Mouse (Mus musculus) liver, embryonic 12.5 days (tissue): ENCODE results near the gene Syne3. TPM values are rescaled to one million over a fixed set of nuclear protein-coding genes. Genes with fewer than 3 reads are reported as not detected.

ENCODE experiments used
- ATAC-seq: fragments of 200-750 bp; cut with Nextera tagmentation; 2 replicates; pipeline ENCODE4 v1.8.0; 2017; ENCODE audit warnings: moderate number of reproducible peaks, mild to moderate bottlenecking, moderate library complexity
- H3K27ac ChIP-seq: fragments of 300-500 bp; sonication (generic); 2 replicates; pipeline ENCODE4 v1.5.1; 2016; ENCODE audit warnings: mild to moderate bottlenecking
- H3K27me3 ChIP-seq: fragments of 300-500 bp; sonication (generic); replicated peaks from 2 replicates; pipeline ENCODE4 v1.6.1; 2016; ENCODE audit warnings: mild to moderate bottlenecking, moderate library complexity
- H3K36me3 ChIP-seq: fragments of 300-500 bp; sonication (generic); 2 replicates; pipeline ENCODE4 v1.6.1; 2016; ENCODE audit warnings: mild to moderate bottlenecking, moderate library complexity
- H3K4me1 ChIP-seq: fragments of 300-500 bp; sonication (generic); 2 replicates; pipeline ENCODE4 v1.6.1; 2016
- H3K4me2 ChIP-seq: fragments of 300-500 bp; sonication (generic); 2 replicates; pipeline ENCODE4 v1.6.1; 2016; ENCODE audit warnings: mild to moderate bottlenecking, moderate library complexity
- H3K4me3 ChIP-seq: fragments of 300-500 bp; sonication (generic); 2 replicates; pipeline ENCODE4 v1.5.1; 2016; ENCODE audit warnings: mild to moderate bottlenecking, moderate library complexity
- H3K9ac ChIP-seq: fragments of 300-500 bp; sonication (generic); 2 replicates; pipeline ENCODE4 v1.6.1; 2016; ENCODE audit warnings: mild to moderate bottlenecking, moderate library complexity
- H3K9me3 ChIP-seq: fragments of 300-500 bp; sonication (generic); replicated peaks from 2 replicates; pipeline ENCODE4 v1.6.1; 2016; ENCODE audit warnings: mild to moderate bottlenecking, moderate library complexity
- WGBS: fragments of 180-500 bp; shearing (Covaris S2); methylation state at CpG from one replicate; pipeline ENCODE4 v1.1.7; 2016; ENCODE audit not compliant: insufficient replicate concordance; 5-methylcytosine and 5-hydroxymethylcytosine counted together
- polyA plus RNA-seq: library from polyadenylated mRNA; unstranded; fragments of >200 nt; fragmentation: Nextera tagmentation; extraction: Ambion mirVana; gene quantifications from 2 replicates; pipeline ENCODE4 v1.2.1, GENCODE M21; 2016

The Syne3 gene
- 2.1 and 2.5 TPM in 2 replicates for polyA plus RNA-seq

DNA sequence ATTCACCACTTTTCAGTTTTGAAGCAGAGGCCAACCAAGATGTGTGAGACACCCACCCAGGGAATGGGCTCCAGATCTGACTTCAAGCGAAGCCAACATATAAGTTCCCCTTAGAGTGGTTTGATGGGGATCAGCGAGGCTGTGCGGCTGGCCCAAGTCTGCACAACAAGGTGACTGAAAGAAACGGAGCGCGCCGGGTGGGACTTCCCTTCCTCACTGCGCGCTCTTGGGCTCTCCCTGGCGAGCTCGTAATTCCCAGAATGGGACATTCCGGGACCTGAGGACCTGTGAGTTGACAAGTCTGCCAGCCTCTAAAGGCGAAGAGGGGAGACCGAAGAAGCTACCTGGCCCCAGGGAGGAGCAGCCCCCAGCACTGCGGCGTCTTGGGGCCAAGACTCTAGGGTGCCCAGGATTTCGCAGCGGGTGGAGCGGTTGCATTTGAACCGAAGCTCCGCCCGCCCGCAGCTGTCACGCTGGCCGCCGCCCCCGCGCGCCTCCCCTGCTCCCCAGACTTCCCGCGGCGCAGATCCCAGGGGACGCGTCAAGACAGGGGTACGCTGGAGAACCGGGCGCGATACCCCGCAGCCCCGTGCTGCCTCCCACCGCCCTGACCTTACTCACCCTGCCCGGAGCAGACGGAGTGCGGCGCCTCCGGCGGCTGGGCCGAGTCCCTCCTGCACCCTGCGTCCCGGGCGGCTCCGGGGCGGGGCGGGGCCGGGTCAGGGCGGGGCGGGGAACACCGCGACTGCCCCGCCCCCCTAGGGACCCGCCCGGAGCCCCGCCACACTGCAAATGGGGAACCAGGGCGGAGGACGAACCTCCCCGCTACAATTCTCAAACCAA lies at the start of gene Syne3:
Syne3 (minus strand) TSS at position 440 of the 843 bp plus-strand sequence.
- H3K27me3 ChIP-seq = 0 out of 2 replicates have a peak, but pooled peaks cover 5% of the 10 kb centered on the region
- H3K36me3 ChIP-seq = no peaks in the 10 kb centered on the region
- H3K4me1 ChIP-seq = peaks cover 87% of the 10 kb centered on the region
- H3K9me3 ChIP-seq = no peaks in the 10 kb centered on the region
- peak within 1 kb of the TSS; percentile 82 for H3K9ac ChIP-seq
- H3K4me3 ChIP-seq = peak within 1 kb of the TSS; percentile 75
- H3K27ac ChIP-seq = peak within 1 kb of the TSS; percentile 94
- peak within 1 kb of the TSS; percentile 73 for H3K4me2 ChIP-seq
- ATAC-seq = peak; percentile 91
- under 1% methylated on average over 53 of the region's 66 CpGs for WGBS

DNA sequence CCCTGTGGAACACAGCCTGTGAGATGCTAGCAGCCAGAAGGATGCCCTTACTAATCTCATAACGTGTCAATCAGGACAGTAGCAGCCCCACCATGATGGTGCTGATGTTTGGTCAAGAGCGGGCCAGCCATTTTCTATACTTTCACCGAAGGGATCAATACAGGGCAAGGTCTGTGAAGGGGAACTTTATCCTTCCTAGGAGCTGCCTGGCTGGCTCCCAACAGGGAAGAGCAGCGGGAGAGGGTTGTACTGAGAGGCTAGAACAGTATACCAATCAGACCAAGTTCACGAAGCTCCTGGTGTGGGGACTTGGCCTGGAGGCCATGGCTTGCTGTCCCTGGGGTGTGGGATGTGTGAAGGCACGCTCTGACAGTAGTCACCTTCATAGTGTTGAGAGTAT lies 45.7 kb upstream of the Syne3 start:
- H3K9me3 ChIP-seq = no peaks in the 10 kb centered on the region
- no peaks in the 10 kb centered on the region for H3K27me3 ChIP-seq
- no peak overlapping the region for H3K9ac ChIP-seq
- H3K36me3 ChIP-seq = peaks cover 11% of the 10 kb centered on the region
- no peak overlapping the region for H3K4me3 ChIP-seq
- H3K27ac ChIP-seq = 0 out of 2 replicates have a peak overlapping the region, but pooled peaks have one; percentile 16
- no peak overlapping the region for H3K4me2 ChIP-seq
- 68% methylated on average over 6 of the region's 6 CpGs for WGBS
- no peaks in the 10 kb centered on the region; the same call in 1 of the 2 replicates for H3K4me1 ChIP-seq
- no peak for ATAC-seq

DNA sequence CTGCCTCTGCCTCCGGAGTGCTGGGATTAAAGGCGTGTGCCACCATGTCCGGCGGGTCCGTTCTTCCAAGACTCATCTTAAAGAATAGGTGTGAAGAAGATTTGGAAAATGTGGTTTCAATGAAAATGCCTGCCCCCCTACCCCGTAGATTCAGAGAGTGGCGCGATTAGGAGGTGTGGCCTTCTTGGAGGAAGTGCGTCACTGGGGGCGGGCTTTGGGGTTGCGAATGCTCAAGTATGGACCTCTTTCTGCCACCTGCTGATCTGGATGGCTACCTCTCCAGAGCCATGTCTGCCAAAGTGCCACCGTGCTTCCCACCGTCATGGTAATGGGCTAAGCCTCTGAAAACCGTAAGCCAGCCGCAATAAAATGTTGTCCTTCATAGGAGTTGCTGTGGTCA lies 44.4 kb upstream of the Syne3 start:
- H3K9me3 ChIP-seq = no peaks in the 10 kb centered on the region
- H3K4me3 ChIP-seq = no peak overlapping the region
- H3K4me2 ChIP-seq = no peak overlapping the region
- peaks cover 11% of the 10 kb centered on the region for H3K36me3 ChIP-seq
- no peak for ATAC-seq
- H3K27me3 ChIP-seq = no peaks in the 10 kb centered on the region
- H3K27ac ChIP-seq = no peak overlapping the region
- WGBS = 85% methylated on average over 15 of the region's 15 CpGs
- H3K4me1 ChIP-seq = peaks cover 5% of the 10 kb centered on the region; the same call in 1 of the 2 replicates
- H3K9ac ChIP-seq = no peak overlapping the region

DNA sequence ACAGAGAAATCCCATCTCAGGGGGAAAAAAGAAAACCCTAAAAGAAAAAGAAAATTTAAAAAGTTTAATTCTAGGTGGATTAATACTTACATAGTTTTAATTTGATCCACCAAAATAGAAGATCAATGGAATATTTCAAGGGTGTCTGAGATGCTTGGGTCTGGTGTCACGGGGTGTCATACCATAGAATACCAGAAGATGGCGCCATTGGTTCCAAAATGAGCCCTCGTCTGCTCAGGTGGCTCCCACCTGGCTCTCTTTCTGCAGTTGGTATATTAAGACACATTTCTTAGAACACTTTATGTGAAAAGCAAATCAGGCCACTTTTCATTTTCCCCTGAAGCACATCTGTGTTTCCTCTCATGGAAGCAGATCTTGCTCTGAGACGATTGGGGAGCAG lies 41.3 kb upstream of the Syne3 start:
- Histone ChIP-seq H3K27ac (no peak overlapping the region; the same call in 1 of the 2 replicates), H3K9ac (no peak overlapping the region), H3K27me3 (no peaks in the 10 kb centered on the region), H3K9me3 (0 out of 2 replicates have a peak, but pooled peaks cover 5% of the 10 kb centered on the region), H3K36me3 (peaks cover 28% of the 10 kb centered on the region), H3K4me1 (peaks cover 13% of the 10 kb centered on the region), H3K4me2 (no peak overlapping the region), H3K4me3 (no peak overlapping the region)
- 0 out of 2 replicates have a peak, but pooled peaks have one; percentile 51 for ATAC-seq
- 18% methylated on average over 4 of the region's 4 CpGs for WGBS

DNA sequence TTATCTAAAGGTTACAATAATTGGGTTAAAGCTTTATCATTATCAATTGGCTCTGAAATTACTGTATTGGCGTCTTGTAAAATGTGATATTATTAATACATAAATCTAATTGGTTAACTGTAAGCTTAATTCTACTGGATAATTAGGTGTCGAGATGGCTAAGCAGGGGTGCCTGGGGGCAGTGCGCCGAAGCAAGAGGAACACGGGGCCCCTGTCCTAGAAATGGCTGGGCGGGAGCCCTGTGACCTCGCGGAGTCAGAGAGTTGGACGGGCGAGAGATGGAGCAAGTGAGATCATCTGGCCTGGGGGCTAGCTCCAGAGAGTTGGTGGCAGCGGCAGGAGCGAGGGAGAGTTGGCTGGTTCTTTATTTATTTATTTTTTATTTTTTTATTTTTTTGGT lies 40.2 kb upstream of the Syne3 start:
- Histone ChIP-seq H3K27me3 (no peaks in the 10 kb centered on the region), H3K9me3 (0 out of 2 replicates have a peak, but pooled peaks cover 5% of the 10 kb centered on the region), H3K27ac (no peak overlapping the region), H3K4me2 (no peak overlapping the region), H3K9ac (no peak overlapping the region), H3K4me3 (no peak overlapping the region), H3K36me3 (peaks cover 39% of the 10 kb centered on the region), H3K4me1 (peaks cover 16% of the 10 kb centered on the region; the same call in 1 of the 2 replicates)
- WGBS = 74% methylated on average over 12 of the region's 12 CpGs
- no peak for ATAC-seq

DNA sequence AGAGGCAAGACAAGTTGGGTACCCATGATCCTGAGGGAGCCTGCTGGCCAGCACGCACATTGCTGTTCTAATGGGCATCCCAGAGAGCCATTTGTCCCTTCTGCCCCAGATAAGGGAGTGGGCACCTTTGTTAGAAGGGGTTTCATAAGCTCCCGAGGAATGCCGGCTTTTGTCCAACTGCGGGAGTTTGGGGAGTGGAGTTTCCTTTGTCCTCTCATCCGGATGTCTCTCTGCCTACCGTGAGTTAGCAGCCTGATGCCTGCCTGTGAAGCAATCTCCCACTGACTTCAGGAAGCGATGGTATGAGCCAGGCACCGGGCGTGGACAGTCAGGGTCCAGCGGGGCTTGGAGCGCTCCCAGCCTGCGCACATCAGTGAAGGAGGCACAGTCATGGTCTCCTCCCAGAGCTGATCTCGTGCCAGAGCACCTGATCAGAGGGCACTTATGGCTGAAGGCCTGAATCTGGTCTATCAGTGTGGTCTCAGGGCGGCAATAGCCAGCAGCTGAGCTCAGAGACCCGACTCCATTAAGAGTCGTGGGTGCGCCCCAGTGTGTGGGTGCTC lies 38.8 kb upstream of the Syne3 start:
- Histone ChIP-seq H3K4me3 (no peak overlapping the region), H3K4me1 (peaks cover 21% of the 10 kb centered on the region; the same call in 1 of the 2 replicates), H3K27me3 (no peaks in the 10 kb centered on the region), H3K4me2 (no peak overlapping the region), H3K36me3 (peaks cover 53% of the 10 kb centered on the region), H3K9me3 (0 out of 2 replicates have a peak, but pooled peaks cover 5% of the 10 kb centered on the region), H3K9ac (no peak overlapping the region), H3K27ac (peak overlapping the region; percentile 54; the same call in 1 of the 2 replicates)
- no peak for ATAC-seq
- 77% methylated on average over 17 of the region's 17 CpGs for whole genome bisulfite sequencing

DNA sequence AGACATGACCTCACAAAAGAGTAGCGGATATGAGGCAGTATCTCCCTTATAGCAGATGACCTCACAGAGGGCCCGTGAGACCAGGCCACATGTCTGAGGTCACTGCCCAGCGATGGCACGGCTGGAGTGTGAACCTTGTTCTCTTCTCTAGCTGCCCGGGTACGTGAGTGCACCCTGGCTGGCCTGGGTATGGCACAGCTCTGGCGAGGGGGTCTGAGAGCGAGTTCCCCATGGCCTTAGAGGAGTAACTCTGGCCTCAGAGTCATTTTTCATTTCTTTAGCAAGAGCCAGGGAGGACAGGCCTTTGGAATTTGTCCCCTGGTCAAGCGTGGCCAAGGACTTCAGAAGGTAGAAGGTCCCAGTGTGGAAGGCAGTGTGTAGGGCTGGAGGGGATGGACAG lies 35.2 kb upstream of the Syne3 start:
- peaks cover 5% of the 10 kb centered on the region; the same call in 1 of the 2 replicates for H3K9me3 ChIP-seq
- no peak for ATAC-seq
- H3K4me3 ChIP-seq = no peak overlapping the region
- WGBS = 90% methylated on average over 9 of the region's 9 CpGs
- H3K4me2 ChIP-seq = no peak overlapping the region
- H3K27ac ChIP-seq = no peak overlapping the region
- peaks cover 35% of the 10 kb centered on the region for H3K4me1 ChIP-seq
- H3K27me3 ChIP-seq = no peaks in the 10 kb centered on the region
- H3K36me3 ChIP-seq = peaks cover 79% of the 10 kb centered on the region
- H3K9ac ChIP-seq = no peak overlapping the region

DNA sequence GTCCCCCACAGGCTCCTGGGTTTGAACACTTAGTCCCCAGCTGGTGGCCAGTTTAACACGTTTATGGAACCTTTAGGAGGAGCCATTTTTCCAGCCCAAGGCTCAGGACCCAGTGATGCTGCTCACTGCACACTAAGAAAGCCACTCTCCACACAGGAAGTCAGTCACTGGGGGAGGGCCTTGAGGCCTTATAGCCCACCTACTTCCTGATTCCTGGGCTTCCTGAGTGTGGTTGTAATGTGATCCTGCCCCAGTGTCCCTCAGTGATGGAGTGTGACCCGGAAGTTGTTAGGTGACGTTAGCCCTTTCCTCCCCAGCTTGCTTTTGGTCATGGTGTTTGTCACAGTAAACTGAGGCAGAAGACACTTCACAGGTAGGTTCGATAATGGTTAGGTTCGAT lies 33.5 kb upstream of the Syne3 start:
- Histone ChIP-seq H3K27ac (peak overlapping the region; percentile 24; the same call in 1 of the 2 replicates), H3K27me3 (no peaks in the 10 kb centered on the region), H3K36me3 (peaks cover 92% of the 10 kb centered on the region), H3K4me1 (peaks cover 44% of the 10 kb centered on the region), H3K4me2 (no peak overlapping the region), H3K9ac (no peak overlapping the region), H3K4me3 (no peak overlapping the region), H3K9me3 (peaks cover 5% of the 10 kb centered on the region; the same call in 1 of the 2 replicates)
- no peak for ATAC-seq
- 86% methylated on average over 5 of the region's 5 CpGs for WGBS

DNA sequence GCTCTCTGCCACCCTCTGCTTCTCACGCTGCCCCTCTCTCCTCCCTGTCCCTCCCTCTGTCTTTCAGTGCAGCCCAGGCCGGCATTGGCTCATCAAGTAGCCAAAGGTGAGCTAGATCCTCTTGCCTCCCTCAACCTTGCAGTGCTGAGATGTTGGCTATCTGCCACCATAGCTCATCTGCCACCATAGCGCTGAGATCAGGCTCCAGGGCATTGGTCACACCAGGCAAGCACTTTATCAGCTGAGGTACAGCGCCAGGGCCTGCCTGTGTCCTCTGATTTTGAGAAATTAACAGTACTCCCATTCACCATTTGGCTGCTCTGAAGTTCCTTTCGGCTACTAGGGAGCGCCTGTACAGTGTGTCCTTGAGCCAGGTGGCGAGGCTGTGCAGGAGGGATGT lies 31.3 kb upstream of the Syne3 start:
- Histone ChIP-seq H3K27me3 (no peaks in the 10 kb centered on the region), H3K36me3 (peaks cover 96% of the 10 kb centered on the region), H3K4me3 (peak overlapping the region; percentile 90; the same call in 1 of the 2 replicates), H3K9me3 (no peaks in the 10 kb centered on the region; the same call in 1 of the 2 replicates), H3K9ac (0 out of 2 replicates have a peak overlapping the region, but pooled peaks have one; percentile 24), H3K27ac (peak overlapping the region; percentile 98), H3K4me1 (peaks cover 63% of the 10 kb centered on the region), H3K4me2 (peak overlapping the region; percentile 88; the same call in 1 of the 2 replicates)
- WGBS = 89% methylated on average over 7 of the region's 7 CpGs
- ATAC-seq = no peak

DNA sequence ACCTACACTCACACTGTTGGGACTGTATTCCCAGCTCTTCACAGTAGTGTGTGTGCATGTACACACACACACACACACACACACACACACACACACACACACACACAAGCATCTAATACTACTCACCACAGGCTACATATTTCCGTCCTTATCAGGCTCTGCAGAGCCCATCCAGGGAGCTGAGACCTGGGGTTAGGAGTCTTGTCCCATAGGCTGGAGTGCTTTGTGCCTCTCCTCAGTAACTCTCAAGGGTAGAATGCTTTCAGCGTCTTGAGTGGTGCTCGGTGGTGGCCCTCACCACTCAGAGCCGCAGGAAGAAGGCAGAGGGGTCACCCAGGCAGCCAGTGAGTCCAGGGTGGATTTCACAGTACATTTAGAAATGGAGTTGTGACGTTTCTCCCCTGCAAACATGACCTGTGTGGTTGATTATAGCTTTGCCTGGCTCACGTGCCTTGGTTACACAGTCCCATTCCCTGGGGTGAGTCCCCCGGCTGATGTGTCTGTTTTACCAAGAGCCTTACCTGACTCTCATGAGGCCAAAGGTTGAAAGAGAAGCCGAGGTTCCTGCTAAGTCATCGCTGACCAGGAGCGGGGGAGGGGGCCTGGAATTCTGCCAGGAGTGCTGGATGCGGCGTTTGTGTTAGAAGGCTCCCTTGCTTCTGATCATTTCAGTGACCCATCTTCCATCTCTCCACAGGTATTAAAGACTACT lies 30.1 kb upstream of the Syne3 start:
- Histone ChIP-seq H3K4me2 (peak overlapping the region; percentile 88), H3K4me1 (peaks cover 71% of the 10 kb centered on the region), H3K4me3 (peak overlapping the region; percentile 90), H3K27ac (peak overlapping the region; percentile 98), H3K27me3 (no peaks in the 10 kb centered on the region), H3K36me3 (peaks cover 96% of the 10 kb centered on the region), H3K9me3 (no peaks in the 10 kb centered on the region; the same call in 1 of the 2 replicates), H3K9ac (peak overlapping the region; percentile 96)
- 52% methylated on average over 12 of the region's 12 CpGs for WGBS
- ATAC-seq = peak; percentile 70

DNA sequence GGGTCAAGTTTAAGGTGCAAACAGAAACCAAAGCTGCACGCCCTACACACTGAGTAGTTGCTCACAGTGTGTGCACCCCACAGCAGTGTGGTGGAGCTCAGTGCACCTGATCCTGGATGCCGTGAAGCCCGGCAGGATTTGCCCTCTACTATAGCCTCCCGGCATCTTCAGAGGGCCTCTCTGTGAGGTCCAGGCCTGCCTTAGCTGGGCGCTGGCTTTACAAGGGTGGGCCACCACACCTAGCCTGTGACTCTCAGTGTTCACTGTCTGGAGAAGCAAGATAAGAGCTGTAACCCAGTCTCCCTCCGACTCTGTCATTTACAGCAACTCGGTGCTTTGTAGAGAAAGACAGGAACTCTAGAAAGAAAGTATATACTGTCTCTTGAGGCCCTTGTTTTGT lies 29.3 kb upstream of the Syne3 start:
- Histone ChIP-seq H3K4me1 (peaks cover 75% of the 10 kb centered on the region), H3K4me2 (peak overlapping the region; percentile 88), H3K36me3 (peaks cover 94% of the 10 kb centered on the region), H3K27ac (peak overlapping the region; percentile 98), H3K9ac (peak overlapping the region; percentile 96), H3K27me3 (no peaks in the 10 kb centered on the region), H3K4me3 (peak overlapping the region; percentile 90), H3K9me3 (no peaks in the 10 kb centered on the region; the same call in 1 of the 2 replicates)
- ATAC-seq = peak; percentile 91
- WGBS = 17% methylated on average over 7 of the region's 7 CpGs
